Mouse (Mus musculus): ENCODE results near the gene Cdc37l1.
"Not testable (repeated sequence)": the region's sequence is repeated elsewhere in the genome, so short reads cannot be mapped to it uniquely, and the experiment has no call there.

Gene Cdc37l1

DNA sequence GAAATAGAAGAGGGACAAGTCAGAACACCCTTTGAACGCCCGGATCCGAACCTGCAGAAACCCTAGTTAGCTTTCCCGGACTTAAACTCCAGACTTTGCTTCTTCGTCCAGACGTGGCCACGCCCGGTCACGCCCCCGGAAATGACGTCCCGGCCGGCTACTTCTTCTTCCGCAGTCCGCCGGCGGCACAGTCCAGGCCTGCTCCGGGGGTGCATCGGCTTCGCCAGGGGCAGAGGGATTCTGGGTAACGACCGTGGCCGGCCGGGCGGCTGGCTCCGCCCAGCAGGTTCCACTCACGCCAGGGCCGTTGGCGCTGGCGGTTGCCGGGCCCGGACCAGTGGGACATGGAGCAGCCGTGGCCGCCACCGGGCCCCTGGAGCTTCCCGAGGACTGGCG is at the start of gene Cdc37l1:
TSS of gene Cdc37l1 (plus strand) at position 159 of the 396 bp plus-strand sequence.
- in situ Hi-C loops (cut with MboI, MseI), result no loop called here

GRCm38 (mm10) chr19:28941271-28941670 is 48.9 kb upstream of the Cdc37l1 start:
- in situ Hi-C loops (cut with MboI, MseI), result no loop called here

- in situ Hi-C loops (cut with MboI, MseI), result no loop called here
Measured at GRCm38 (mm10) chr19:28946782-28947181, 43.4 kb upstream of the Cdc37l1 start.

DNA sequence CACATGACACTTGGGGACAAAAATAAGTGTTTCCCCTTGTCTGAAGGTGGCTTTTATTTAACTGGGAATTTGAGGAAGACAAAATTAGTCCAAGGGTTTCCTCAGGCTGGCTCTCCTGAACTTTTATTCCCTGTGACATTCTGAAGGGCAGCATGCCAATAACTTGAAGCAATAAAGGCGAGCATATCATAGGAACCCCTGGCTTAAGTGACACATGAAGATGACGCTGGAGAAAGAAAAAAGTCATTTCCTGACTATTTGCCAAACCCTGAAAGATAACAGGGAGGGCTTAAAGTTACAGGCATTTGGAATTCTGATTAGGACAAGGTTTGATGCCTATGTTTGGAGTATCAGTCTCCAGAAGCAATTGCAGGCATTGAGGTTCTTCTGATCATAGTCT is 42.8 kb upstream of the Cdc37l1 start:
- in situ Hi-C loops (cut with MboI, MseI), result no loop called here

- in situ Hi-C loops (cut with MboI, MseI), result no loop called here
Measured at GRCm38 (mm10) chr19:28951251-28951650, 38.9 kb upstream of the Cdc37l1 start.

- in situ Hi-C loops (cut with MboI, MseI), result no loop called here
Measured at GRCm38 (mm10) chr19:28963113-28963512, 27.0 kb upstream of the Cdc37l1 start.

GRCm38 (mm10) chr19:28963513-28963841 is 26.7 kb upstream of the Cdc37l1 start:
- in situ Hi-C loops (cut with MboI, MseI), result no loop called here

DNA sequence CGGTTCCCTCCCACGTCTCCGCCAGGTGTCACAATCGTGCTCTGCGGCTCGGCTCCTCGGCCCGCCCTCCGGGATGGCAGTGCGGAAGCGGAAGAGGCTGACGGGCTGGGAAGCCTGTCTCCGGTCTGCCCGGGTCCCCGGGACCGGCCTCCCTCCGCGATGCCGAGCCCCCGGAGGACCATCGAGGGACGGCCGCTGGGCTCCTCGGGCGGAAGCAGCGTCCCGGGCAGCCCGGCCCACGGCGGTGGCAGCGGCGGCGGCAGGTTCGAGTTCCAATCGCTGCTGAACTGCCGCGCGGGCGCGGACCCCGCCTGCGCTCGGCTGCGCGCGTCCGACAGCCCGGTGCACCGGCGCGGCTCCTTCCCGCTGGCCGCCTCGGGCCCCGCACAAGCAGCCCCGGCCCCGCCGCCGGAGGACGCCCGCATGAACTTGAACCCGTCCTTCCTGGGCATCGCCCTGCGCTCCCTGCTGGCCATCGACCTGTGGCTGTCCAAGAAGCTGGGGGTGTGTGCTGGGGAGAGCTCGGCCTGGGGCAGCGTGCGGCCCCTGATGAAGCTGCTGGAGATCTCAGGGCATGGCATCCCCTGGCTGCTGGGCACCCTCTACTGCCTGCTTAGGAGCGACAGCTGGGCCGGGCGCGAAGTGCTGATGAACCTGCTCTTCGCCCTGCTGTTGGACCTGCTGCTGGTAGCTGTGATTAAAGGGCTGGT is 26.2 kb upstream of the Cdc37l1 start, which contains the start of gene Plpp6:
TSS of gene Plpp6 (plus strand) at position 112 of the 710 bp plus-strand sequence.
- in situ Hi-C loops (cut with MboI, MseI), result no loop called here

- in situ Hi-C loops (cut with MboI, MseI), result no loop called here
Measured at GRCm38 (mm10) chr19:28964552-28964903, 25.6 kb upstream of the Cdc37l1 start.

- in situ Hi-C loops (cut with MboI, MseI), result no loop called here
Measured at GRCm38 (mm10) chr19:28967652-28968051, 22.5 kb upstream of the Cdc37l1 start, which contains the start of gene 4430402I18Rik. TSS of gene 4430402I18Rik (minus strand) at chr19:28967800.

DNA sequence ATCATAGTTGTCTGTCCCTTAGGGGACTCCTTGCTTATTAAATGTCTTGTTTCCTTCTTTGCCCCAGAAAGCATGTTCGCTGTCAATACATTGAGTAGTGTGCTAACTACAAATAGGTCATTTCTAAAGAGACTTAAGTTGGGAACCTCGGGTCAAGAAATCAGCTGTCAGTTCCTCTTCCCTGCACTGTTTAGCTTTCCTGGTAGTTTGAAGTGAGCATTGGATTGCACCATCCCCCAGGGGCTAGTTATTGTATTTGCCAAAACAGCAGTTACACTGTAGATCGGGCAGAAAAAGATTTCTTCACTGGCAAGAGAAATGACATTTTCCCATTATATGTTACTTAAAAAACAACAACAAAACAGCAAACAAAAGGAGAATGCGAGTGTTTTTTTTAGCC is 22.0 kb upstream of the Cdc37l1 start:
- in situ Hi-C loops (cut with MboI, MseI), result no loop called here

DNA sequence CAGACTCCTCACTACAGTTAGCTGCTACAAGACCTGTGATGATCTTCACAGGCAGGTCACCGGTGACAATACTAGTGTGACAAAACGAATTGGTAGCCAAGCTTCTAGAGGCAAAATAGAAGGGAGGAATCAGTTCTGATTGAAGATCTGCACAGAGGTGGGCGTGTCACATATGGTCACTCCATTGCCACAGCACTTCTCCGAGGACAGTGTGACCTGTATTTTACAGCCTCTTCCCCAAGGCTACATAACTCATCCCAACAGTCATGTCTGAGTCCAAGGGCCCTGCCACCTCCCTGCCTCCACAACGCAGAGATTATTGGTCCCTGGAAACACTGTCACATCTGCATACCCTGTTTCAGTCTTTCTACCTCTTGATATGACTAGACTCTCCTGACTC is 20.9 kb upstream of the Cdc37l1 start:
- in situ Hi-C loops (cut with MboI, MseI), result no loop called here

DNA sequence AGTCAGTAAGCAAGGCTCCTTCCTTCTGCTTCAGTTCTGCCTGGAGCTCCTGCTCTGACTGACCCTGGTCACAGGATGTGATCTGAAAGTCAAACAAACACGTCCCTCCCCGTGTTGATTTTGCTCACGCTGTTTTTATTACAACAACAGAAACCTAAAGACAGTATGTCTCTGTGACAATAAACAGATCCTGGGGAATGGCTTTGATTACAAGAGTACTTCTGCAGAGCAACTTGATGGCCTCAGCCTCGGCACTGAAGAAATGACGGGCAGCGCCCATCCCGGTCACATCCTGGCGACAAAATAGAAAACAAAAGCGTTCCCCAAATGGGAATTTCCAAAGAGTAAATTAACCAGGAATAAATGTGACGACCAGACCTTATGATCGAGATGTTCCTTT is 19.9 kb upstream of the Cdc37l1 start:
- in situ Hi-C loops (cut with MboI, MseI), result no loop called here

GRCm38 (mm10) chr19:28974862-28975611 is 15.1 kb upstream of the Cdc37l1 start:
- in situ Hi-C loops (cut with MboI, MseI), result no loop called here

- in situ Hi-C loops (cut with MboI, MseI), result no loop called here
Measured at GRCm38 (mm10) chr19:28982617-28983016, 7.5 kb upstream of the Cdc37l1 start.

- in situ Hi-C loops (cut with MboI, MseI), result no loop called here
Measured at GRCm38 (mm10) chr19:28989515-28989914, 637 bp upstream of the Cdc37l1 start.

- in situ Hi-C loops (cut with MboI, MseI), result no loop called here
Measured at GRCm38 (mm10) chr19:28990590-28991221, 554 bp downstream of the Cdc37l1 start.

GRCm38 (mm10) chr19:28991391-28991790 is 1.2 kb downstream of the Cdc37l1 start:
- in situ Hi-C loops (cut with MboI, MseI), result no loop called here

DNA sequence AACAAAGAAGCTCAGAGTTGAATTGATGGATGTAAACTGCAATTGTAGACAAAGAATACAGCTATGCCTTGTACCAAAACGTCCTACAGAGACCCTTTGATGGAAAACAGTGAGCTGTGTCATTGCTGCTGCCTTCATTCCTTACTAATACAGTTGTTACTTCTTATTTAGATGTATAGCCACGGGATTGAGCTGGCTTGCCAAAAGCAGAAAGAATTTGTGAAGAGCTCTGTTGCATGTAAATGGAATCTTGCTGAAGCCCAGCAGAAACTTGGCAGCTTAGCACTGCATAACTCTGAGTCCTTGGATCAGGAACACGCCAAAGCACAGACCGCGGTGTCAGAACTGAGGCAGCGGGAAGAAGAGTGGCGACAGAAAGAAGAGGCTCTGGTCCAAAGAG is 4.7 kb downstream of the Cdc37l1 start:
- in situ Hi-C loops (cut with MboI, MseI), result no loop called here

GRCm38 (mm10) chr19:28995366-28995765 is 5.2 kb downstream of the Cdc37l1 start:
- in situ Hi-C loops (cut with MboI, MseI), result no loop called here

DNA sequence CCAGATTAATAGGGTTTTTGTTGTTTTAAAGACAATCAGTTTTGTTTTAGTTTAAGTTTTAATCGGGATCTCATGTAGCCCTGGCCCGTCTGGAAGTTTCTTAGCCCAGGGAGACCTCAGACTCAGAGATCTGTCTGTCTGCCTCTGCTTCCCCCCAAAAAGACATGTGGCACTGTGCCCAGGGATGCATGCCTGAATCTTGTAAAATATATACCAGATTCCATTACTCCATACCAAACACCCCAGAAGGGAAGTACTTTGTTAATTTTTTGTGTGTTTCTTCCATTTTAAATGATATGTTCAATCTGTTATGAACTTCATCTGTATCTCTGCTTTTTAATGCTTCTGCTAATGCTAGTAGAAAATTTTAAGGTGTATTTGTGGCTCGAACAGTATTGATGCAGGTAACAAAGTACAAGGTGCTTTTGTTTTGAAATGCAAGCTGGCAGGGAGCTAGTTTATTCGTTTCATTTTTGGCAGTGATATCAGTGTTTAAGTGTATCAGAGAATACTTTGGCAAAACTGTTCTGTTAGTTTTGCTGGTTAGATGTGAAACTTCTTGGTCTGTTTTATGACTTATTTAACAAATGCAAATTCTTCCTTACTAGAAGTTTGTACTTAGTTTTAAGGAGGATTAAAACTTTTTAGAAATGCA is 8.0 kb downstream of the Cdc37l1 start:
- in situ Hi-C loops (cut with MboI, MseI), result no loop called here

DNA sequence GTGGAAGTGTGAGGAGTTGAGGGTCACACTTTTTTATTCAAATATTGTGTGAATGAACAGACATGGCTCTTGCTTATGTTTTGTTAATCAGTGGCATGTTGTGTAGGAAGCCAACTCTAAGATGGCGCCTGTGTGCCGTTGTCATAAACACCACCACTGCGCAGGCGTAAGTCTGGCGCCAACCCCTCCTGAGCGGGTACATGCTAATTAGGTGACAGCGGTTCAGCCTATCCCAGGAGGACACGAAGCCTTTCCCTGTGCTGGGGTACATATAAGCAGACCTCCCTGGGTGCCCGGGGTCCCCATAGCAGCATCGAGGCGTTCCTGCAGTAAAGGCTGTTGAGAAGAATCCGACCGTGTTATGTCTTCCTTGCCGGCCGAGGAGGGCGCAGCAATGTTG is 10.2 kb downstream of the Cdc37l1 start:
- in situ Hi-C loops (cut with MboI, MseI), result not testable (repeated sequence)
